Mouse (Mus musculus): ENCODE results near the gene Bap1. TPM values are rescaled to one million over a fixed set of nuclear protein-coding genes. Genes with fewer than 3 reads are reported as not detected.
A peak's percentile ranks its signal among the peaks of the same experiment; 100 is the strongest.

Gene Bap1
- polyA plus RNA-seq, 1 experiment = 26.9 TPM

DNA sequence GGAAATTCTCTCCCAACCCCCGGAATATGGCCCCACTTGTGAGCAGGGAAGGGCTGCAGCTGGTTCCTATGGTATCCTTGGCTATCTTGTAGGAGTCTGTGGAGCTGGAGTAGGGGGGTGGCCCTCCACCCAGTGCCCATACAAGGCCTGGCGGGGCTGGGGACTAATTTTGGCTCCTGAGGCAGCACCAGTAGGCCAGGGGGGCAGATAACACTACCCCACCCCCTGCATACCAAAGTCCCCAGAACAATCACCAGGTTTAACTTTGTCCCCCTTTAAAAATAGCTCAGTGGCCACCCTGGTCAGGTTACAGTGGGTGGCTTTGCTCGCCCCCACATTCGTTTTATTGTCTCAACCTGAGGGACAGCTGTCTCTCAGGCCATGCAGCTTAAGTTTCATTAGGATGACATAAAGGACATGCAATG is 42.1 kb upstream of the Bap1 start:
- WGBS = 80% methylated on average over 4 of the region's 4 CpGs
- no peak overlapping the region for H3K27ac ChIP-seq (ENCODE audit: control insufficient read depth, insufficient read depth, low read depth, low read length, poor library complexity)
- H3K4me3 ChIP-seq (replicated peaks; ENCODE audit: control insufficient read depth, low read depth, low read length) = no peak overlapping the region
- peaks cover 4% of the 10 kb centered on the region for H3K4me1 ChIP-seq (ENCODE audit: control insufficient read depth, insufficient read depth, low read length)
- TF ChIP-seq CTCF (IDR thresholded peaks at IDR 0.05; ENCODE audit: control insufficient read depth, insufficient read depth, low read length) (no peak), POLR2A (IDR thresholded peaks at IDR 0.05; ENCODE audit: borderline replicate concordance, control insufficient read depth, low read depth, low read length) (no peak)

DNA sequence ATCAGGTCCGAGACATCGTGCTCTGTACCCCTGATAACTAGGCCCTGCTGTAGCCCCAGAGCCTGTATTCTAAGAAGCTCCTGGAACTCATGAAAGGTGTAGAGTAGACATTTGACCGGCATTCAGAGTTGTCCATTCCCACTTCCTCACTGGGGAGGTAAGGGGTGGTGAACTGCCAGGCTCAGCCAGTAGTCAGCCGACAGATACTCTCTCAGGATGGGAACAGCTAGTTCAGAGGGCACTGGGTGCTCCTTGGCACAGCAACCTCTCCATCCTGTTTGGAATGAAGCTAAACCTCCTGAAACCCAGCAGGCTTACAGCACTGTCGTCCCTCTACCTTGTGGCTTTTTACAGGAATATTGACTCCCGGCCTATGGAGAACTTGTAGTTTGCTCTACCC is 39.4 kb upstream of the Bap1 start:
- Histone ChIP-seq H3K4me3 (replicated peaks; ENCODE audit: control insufficient read depth, low read depth, low read length) (no peak overlapping the region), H3K27ac (ENCODE audit: control insufficient read depth, insufficient read depth, low read depth, low read length, poor library complexity) (peak overlapping the region; percentile 30), H3K4me1 (ENCODE audit: control insufficient read depth, insufficient read depth, low read length) (peaks cover 2% of the 10 kb centered on the region)
- no peak for TF ChIP-seq CTCF (IDR thresholded peaks at IDR 0.05; ENCODE audit: control insufficient read depth, insufficient read depth, low read length)
- TF ChIP-seq POLR2A (IDR thresholded peaks at IDR 0.05; ENCODE audit: borderline replicate concordance, control insufficient read depth, low read depth, low read length) = no peak
- WGBS = 79% methylated on average over 6 of the region's 6 CpGs

DNA sequence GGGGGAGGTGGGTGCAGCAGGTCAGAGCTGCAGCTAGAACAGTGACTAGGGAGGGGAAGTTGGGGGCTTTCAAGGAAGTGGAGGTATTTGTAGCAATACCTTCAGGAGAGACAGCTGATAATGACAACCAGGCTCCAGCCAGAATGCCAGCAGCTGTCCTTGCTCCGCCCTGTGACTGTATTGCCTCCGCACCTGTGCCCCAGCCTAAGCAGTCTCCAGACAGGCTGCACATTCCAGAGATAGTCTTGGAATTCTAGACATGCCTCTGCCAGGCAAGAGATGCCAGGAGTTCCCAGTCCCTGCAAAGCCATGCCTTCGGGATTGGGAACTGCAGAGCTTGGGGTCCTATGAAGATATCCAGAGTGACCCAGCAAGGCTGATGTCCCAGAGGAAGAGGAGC is 38.8 kb upstream of the Bap1 start:
- H3K4me1 ChIP-seq (ENCODE audit: control insufficient read depth, insufficient read depth, low read length) = no peaks in the 10 kb centered on the region; the same call in 1 of the 2 replicates
- peak overlapping the region; percentile 30 for H3K27ac ChIP-seq (ENCODE audit: control insufficient read depth, insufficient read depth, low read depth, low read length, poor library complexity)
- H3K4me3 ChIP-seq (replicated peaks; ENCODE audit: control insufficient read depth, low read depth, low read length) = no peak overlapping the region
- WGBS = 75% methylated on average over 3 of the region's 3 CpGs
- TF ChIP-seq POLR2A (IDR thresholded peaks at IDR 0.05; ENCODE audit: borderline replicate concordance, control insufficient read depth, low read depth, low read length) (no peak), CTCF (IDR thresholded peaks at IDR 0.05; ENCODE audit: control insufficient read depth, insufficient read depth, low read length) (no peak)

DNA sequence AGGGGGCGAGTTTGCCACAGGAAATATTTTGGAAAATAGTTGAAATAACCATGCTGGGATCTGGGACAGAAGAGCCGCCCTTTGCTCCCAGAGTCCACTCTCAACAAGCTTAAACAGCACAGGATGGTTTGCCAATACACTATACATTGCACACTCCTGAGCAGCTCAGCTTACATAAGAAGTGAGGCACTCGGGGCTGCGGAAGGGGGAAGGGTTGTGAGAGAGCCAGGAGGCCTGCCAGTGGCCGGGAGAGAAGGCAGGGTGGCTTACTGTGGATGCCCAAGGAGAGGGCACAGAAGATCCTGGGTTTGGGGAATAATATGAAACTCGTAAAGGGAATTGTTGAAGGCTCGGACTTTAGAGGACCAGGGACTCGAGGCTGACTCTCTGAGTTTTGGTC is 37.4 kb upstream of the Bap1 start:
- Histone ChIP-seq H3K4me1 (ENCODE audit: control insufficient read depth, insufficient read depth, low read length) (no peaks in the 10 kb centered on the region; the same call in 1 of the 2 replicates), H3K4me3 (replicated peaks; ENCODE audit: control insufficient read depth, low read depth, low read length) (no peak overlapping the region), H3K27ac (ENCODE audit: control insufficient read depth, insufficient read depth, low read depth, low read length, poor library complexity) (peak overlapping the region; percentile 38)
- no peak for TF ChIP-seq CTCF (IDR thresholded peaks at IDR 0.05; ENCODE audit: control insufficient read depth, insufficient read depth, low read length)
- no peak for TF ChIP-seq POLR2A (IDR thresholded peaks at IDR 0.05; ENCODE audit: borderline replicate concordance, control insufficient read depth, low read depth, low read length)
- WGBS = 51% methylated on average over 8 of the region's 8 CpGs

DNA sequence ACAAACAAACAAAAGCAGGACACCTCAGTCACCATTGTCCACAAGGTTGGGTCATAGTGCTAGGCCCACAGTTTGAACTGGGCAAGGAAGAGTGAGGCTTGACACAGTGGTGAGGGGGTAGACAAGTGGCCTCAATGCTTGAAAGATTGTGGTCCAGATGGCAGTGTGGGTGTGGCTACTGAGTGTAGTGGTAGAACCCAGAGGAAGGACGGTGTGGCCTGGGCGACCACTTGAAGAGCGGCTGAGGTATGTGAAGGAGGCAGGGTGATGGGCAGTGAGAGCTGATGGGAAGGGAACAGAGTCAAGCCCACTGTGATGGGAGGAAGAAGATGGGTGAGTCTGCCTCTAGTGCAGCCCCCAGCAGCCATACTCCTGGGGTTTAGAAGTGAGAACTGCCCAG is 36.6 kb upstream of the Bap1 start:
- Histone ChIP-seq H3K4me1 (ENCODE audit: control insufficient read depth, insufficient read depth, low read length) (no peaks in the 10 kb centered on the region; the same call in 1 of the 2 replicates), H3K27ac (ENCODE audit: control insufficient read depth, insufficient read depth, low read depth, low read length, poor library complexity) (peak overlapping the region; percentile 38), H3K4me3 (replicated peaks; ENCODE audit: control insufficient read depth, low read depth, low read length) (peak overlapping the region; percentile 17)
- WGBS = 52% methylated on average over 3 of the region's 3 CpGs
- no peak for TF ChIP-seq CTCF (IDR thresholded peaks at IDR 0.05; ENCODE audit: control insufficient read depth, insufficient read depth, low read length)
- TF ChIP-seq POLR2A (IDR thresholded peaks at IDR 0.05; ENCODE audit: borderline replicate concordance, control insufficient read depth, low read depth, low read length) = no peak

DNA sequence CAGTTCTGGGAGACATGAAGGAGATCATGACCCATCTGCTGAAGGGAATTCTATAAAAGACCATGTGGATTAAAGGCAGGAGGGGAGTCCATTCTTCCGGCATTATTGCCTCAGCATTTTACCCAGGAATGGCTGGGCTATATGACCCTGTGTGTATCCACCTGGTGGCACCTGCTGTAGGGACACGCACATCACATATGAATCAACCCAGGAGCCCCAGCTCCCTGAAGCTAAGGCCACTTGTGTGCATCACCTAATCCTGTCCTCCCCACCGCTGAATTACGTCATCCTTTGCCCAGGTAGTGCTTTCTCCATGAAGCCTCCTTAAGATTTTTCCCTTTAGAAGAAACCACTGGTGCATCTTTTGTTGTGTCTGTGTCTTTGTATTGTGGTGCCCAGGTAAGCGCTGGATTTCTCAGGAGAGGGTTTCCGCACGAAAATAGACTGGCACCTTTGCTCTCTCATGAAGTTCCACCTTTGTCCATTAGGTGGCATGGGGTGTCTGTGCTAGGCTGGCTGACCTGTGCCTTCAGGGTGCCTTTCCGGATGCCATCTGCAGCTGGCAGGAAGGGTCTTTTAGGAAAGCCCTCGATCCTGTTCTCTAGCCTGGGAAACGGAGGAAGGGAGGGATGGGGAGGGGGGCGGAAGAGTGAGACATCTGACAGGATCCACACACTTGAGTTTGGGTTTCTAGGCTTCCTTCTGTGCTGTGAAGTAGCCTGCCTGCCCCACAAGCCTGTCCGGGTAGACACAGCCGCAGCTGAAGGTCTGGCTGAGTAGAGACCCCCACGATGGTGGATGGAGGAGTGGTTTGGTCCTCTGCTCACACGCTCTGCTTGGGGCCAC is 35.9 kb upstream of the Bap1 start:
- Histone ChIP-seq H3K4me3 (replicated peaks; ENCODE audit: control insufficient read depth, low read depth, low read length) (no peak overlapping the region), H3K4me1 (ENCODE audit: control insufficient read depth, insufficient read depth, low read length) (no peaks in the 10 kb centered on the region; the same call in 1 of the 2 replicates), H3K27ac (ENCODE audit: control insufficient read depth, insufficient read depth, low read depth, low read length, poor library complexity) (peak overlapping the region; percentile 38; the same call in 1 of the 2 replicates)
- TF ChIP-seq POLR2A (IDR thresholded peaks at IDR 0.05; ENCODE audit: borderline replicate concordance, control insufficient read depth, low read depth, low read length) (no peak), CTCF (IDR thresholded peaks at IDR 0.05; ENCODE audit: control insufficient read depth, insufficient read depth, low read length) (peak; percentile 94)
- WGBS = 22% methylated on average over 15 of the region's 15 CpGs

DNA sequence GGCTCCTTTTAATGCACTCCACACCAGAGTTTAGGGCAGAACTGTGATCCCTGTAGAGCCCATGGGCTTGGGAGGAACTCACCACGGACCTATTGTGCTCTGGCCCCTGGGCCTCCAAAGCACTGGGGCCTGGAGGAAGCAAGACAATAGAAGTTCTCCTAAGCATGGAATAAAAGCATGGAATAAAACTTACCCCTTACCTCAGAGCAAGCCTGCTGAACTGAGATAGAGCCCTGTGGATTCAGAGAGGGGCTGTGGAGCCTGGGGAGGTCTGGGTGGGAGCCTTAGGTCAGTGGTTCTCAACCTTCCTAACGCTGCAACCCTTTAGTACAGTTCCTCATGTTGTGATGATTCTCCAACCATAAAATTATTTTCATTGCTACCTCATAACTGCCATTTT is 34.4 kb upstream of the Bap1 start, which contains the start of gene Nisch:
Gene Nisch, minus strand, starts transcription at position 101 of the 400 bp plus-strand sequence.
- WGBS = 83% methylated on average over 2 of the region's 2 CpGs
- no peak within 1 kb of the TSS for H3K27ac ChIP-seq (ENCODE audit: control insufficient read depth, insufficient read depth, low read depth, low read length, poor library complexity)

DNA sequence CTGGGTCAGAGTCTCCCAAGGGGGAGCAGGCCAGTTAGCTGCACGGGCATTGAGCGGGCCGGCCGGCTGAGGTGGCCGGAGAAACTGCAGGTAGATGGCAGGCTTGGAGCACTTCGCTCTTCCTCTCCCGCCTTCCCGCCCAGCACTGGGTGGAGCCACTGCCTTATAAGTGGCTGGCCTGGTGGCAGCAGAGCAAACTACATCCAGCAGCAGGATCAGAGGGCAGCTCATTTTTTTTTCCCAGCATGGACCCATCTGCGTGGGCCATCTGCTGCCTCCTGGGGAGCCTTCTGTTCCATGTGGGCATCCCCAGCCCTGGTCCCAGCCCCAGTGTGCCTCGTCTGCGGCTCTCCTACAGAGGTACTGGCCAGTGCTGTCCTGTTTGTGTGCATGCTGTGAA is 33.6 kb upstream of the Bap1 start, which contains the start of gene Sema3g:
Gene Sema3g, plus strand, starts transcription at position 195 of the 400 bp plus-strand sequence.
- H3K27ac ChIP-seq (ENCODE audit: control insufficient read depth, insufficient read depth, low read depth, low read length, poor library complexity) = no peak within 1 kb of the TSS
- no peaks in the 10 kb centered on the region; the same call in 1 of the 2 replicates for H3K4me1 ChIP-seq (ENCODE audit: control insufficient read depth, insufficient read depth, low read length)
- no peak for TF ChIP-seq POLR2A (IDR thresholded peaks at IDR 0.05; ENCODE audit: borderline replicate concordance, control insufficient read depth, low read depth, low read length)
- TF ChIP-seq CTCF (IDR thresholded peaks at IDR 0.05; ENCODE audit: control insufficient read depth, insufficient read depth, low read length) = peak; percentile 63
- H3K4me3 ChIP-seq (replicated peaks; ENCODE audit: control insufficient read depth, low read depth, low read length) = no peak within 1 kb of the TSS
- WGBS = 11% methylated on average over 11 of the region's 11 CpGs

More for the DNA sequence above, 34.4 kb upstream of the Bap1 start, which contains the start of gene Nisch:
- TF ChIP-seq CTCF (IDR thresholded peaks at IDR 0.05; ENCODE audit: control insufficient read depth, insufficient read depth, low read length) (no peak), POLR2A (IDR thresholded peaks at IDR 0.05; ENCODE audit: borderline replicate concordance, control insufficient read depth, low read depth, low read length) (no peak)
- H3K4me1 ChIP-seq (ENCODE audit: control insufficient read depth, insufficient read depth, low read length) = no peaks in the 10 kb centered on the region; the same call in 1 of the 2 replicates
- H3K4me3 ChIP-seq (replicated peaks; ENCODE audit: control insufficient read depth, low read depth, low read length) = no peak within 1 kb of the TSS
